Mouse (Mus musculus) B cell, adult 2 months (primary cell): Measurements from ENCODE around the gene Hsd17b13.
A peak's percentile ranks its signal among the peaks of the same experiment; 100 is the strongest.
"Not testable (repeated sequence)": the region's sequence is repeated elsewhere in the genome, so short reads cannot be mapped to it uniquely, and the experiment has no call there.

Experiments used
- DNase-seq, 2 experiments: peaks; one replicate each; pipeline ENCODE4 v3.0.0; 2022

Gene Hsd17b13

GRCm38 (mm10) chr5:103977297-103977696 lies at the start of gene Hsd17b13:
Gene Hsd17b13 (minus strand): TSS chr5:103977410.
- no peak for DNase-seq

GRCm38 (mm10) chr5:104025245-104025854 lies 48.1 kb upstream of the Hsd17b13 start:
- DNase-seq = no peak

- no peak for DNase-seq
These were observed 47.6 kb upstream of the Hsd17b13 start for GRCm38 (mm10) chr5:104024762-104025161.

- not testable (repeated sequence) for DNase-seq
These were observed 47.0 kb upstream of the Hsd17b13 start for GRCm38 (mm10) chr5:104024193-104024592.

GRCm38 (mm10) chr5:104023289-104024020 lies 46.2 kb upstream of the Hsd17b13 start:
- DNase-seq = no peak

- DNase-seq = peak in 1 of 2 experiments; percentile 5
These were observed 45.3 kb upstream of the Hsd17b13 start for GRCm38 (mm10) chr5:104022558-104022957.

- peak; percentile 61 to 63 for DNase-seq
These were observed 44.6 kb upstream of the Hsd17b13 start, which contains the start of gene Hsd17b11 for GRCm38 (mm10) chr5:104021597-104022378. Gene Hsd17b11 (minus strand): TSS chr5:104021919.

GRCm38 (mm10) chr5:104011419-104011818 lies 34.2 kb upstream of the Hsd17b13 start:
- DNase-seq = no peak

- DNase-seq = no peak
These were observed 33.1 kb upstream of the Hsd17b13 start for GRCm38 (mm10) chr5:104010261-104010660.

GRCm38 (mm10) chr5:104009421-104009820 lies 32.2 kb upstream of the Hsd17b13 start:
- DNase-seq = no peak

- DNase-seq = no peak
These were observed 30.6 kb upstream of the Hsd17b13 start for GRCm38 (mm10) chr5:104007801-104008200.

- DNase-seq = no peak
These were observed 29.6 kb upstream of the Hsd17b13 start for GRCm38 (mm10) chr5:104006811-104007210.

- no peak for DNase-seq
These were observed 26.7 kb upstream of the Hsd17b13 start for GRCm38 (mm10) chr5:104003955-104004354.

- DNase-seq = no peak
These were observed 26.2 kb upstream of the Hsd17b13 start for GRCm38 (mm10) chr5:104003256-104003931.

- DNase-seq = no peak
These were observed 25.5 kb upstream of the Hsd17b13 start for GRCm38 (mm10) chr5:104002549-104003255.

GRCm38 (mm10) chr5:103999738-104000137 lies 22.5 kb upstream of the Hsd17b13 start:
- peak; percentile 86 to 87 for DNase-seq

- DNase-seq = no peak
These were observed 21.5 kb upstream of the Hsd17b13 start for GRCm38 (mm10) chr5:103998739-103999138.

- DNase-seq = peak; percentile 32 to 44
These were observed 18.0 kb upstream of the Hsd17b13 start for GRCm38 (mm10) chr5:103995181-103995580.

- no peak for DNase-seq
These were observed 17.5 kb upstream of the Hsd17b13 start for GRCm38 (mm10) chr5:103994669-103995068.

- peak; percentile 36 to 39 for DNase-seq
These were observed 16.4 kb upstream of the Hsd17b13 start for GRCm38 (mm10) chr5:103993601-103994000.

GRCm38 (mm10) chr5:103992831-103993230 lies 15.6 kb upstream of the Hsd17b13 start:
- DNase-seq = no peak
